Mouse (Mus musculus): ENCODE data around the gene Heatr9. TPM values are rescaled to one million over a fixed set of nuclear protein-coding genes. Genes with fewer than 3 reads are reported as not detected.
"Not testable (repeated sequence)": the region's sequence is repeated elsewhere in the genome, so short reads cannot be mapped to it uniquely, and the experiment has no call there.

Heatr9 gene
- total RNA-seq (2021), result not detected in 2 replicates
- long read RNA-seq, result 0 reads

DNA sequence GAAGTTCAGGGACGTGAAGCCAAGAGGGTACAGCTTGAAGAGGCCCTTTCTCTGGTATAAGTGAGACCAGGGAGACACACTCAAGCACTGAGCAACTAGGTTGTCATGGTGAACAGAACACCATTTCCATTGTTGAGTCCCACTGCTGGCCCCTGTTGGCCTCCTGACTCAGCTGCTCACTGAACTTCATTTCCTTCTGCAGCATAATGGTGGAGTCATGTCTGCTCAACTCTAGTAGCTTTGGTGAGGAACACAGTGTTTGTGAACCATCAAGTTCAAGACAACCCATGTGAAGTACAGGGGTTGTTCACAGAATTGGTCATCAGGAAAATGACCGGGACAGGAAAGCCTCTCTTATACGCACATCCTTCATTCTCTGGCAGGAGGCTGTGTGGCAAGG is at the start of gene Heatr9:
TSS of gene Heatr9 (minus strand) at position 101 of the 400 bp plus-strand sequence.
- no peak for DNase-seq

- no peak for DNase-seq
These were observed 48.2 kb upstream of the Heatr9 start for GRCm38 (mm10) chr11:83570189-83570588.

- DNase-seq, result no peak
These were observed 47.3 kb upstream of the Heatr9 start for GRCm38 (mm10) chr11:83569249-83569648.

DNA sequence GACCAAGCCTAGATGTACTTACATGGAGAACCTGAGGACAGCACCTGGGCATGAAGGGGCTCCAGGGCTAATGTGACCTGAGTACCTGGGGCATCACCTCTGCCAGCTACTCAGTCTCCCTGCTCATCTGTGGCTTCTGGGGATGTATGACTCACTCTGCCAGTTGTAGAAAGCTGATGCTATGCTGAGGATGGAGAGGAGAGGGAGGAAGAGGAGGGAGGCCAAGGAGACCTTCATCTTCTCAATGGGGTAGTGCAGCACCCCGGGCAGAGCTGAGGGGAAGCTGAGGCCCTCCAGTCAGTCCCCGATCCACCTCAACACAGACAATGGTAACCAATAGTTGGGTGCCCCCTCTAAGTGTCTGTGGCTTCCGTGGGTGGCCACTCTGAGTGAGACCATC is 46.8 kb upstream of the Heatr9 start:
- DNase-seq, result no peak

GRCm38 (mm10) chr11:83568061-83568460 is 46.1 kb upstream of the Heatr9 start:
- DNase-seq, result no peak

GRCm38 (mm10) chr11:83567311-83567710 is 45.3 kb upstream of the Heatr9 start:
- DNase-seq, result no peak

DNA sequence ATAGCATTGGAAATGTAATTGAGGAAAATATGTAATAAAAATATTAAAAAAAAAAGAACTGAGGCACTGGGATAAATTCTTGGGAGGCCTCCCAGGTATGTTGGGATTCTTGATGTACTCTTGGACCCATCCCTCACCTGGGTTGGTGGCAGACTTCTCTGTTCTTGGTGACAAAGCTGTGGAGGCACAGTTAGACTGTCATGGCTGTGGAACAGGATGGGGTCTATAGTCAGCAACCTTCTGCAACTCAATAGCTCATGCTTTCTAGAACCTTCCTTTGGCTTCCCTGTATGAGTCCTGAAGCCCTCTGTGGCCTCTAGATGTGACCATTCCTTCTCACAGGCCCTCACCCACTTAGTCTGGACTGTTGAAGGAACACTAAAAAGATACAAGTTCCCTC is 44.6 kb upstream of the Heatr9 start:
- no peak for DNase-seq

DNA sequence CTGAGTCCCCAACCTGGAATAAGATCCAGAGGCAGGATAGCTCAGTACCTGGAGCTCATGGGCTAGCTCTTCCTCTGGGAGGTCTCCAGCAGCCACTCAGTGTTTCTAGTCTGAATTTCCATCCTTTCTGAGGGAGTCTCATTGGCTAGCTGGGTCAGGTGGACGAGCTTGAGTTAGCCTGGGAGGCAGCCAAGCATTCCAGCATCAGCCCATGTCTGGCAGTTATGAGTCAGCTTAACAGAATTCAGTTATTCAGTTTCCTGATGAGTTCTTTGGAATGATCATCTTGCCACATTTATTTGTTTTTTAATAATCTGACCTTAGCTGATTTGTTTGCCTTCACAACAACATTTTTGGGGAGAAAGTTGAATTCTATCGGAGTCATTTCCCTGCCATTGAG is 41.8 kb upstream of the Heatr9 start:
- DNase-seq, result peak; percentile 29

GRCm38 (mm10) chr11:83562311-83562887 is 40.4 kb upstream of the Heatr9 start:
- no peak for DNase-seq

GRCm38 (mm10) chr11:83560405-83560804 is 38.4 kb upstream of the Heatr9 start:
- no peak for DNase-seq

DNA sequence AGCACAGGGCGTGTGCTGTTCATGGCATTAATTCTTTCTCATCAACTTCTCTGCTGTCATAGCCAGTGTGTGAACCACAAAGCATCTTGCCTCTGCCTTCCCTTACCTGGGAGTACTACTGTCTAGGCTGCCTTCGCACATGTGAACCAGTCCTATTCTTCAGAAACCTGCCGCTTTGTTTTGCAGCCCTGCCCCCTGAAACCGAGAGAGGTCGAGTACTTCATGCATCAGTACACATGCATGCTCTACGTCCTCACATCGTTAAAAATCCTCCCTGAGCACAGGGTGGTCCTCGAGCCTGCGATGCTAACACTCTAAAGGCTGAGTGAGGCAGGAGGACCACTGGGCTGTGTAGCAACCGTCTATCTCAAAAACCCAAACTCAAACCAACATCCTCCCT is 35.1 kb upstream of the Heatr9 start:
- no peak for DNase-seq

- no peak for DNase-seq
These were observed 34.3 kb upstream of the Heatr9 start for GRCm38 (mm10) chr11:83556085-83556781.

- DNase-seq, result no peak
These were observed 29.7 kb upstream of the Heatr9 start for GRCm38 (mm10) chr11:83551668-83552067.

GRCm38 (mm10) chr11:83551037-83551436 is 29.1 kb upstream of the Heatr9 start:
- DNase-seq, result not testable (repeated sequence)

- no peak for DNase-seq
These were observed 28.2 kb upstream of the Heatr9 start for GRCm38 (mm10) chr11:83550186-83550632.

- DNase-seq, result no peak
These were observed 22.2 kb upstream of the Heatr9 start for GRCm38 (mm10) chr11:83544214-83544613.

DNA sequence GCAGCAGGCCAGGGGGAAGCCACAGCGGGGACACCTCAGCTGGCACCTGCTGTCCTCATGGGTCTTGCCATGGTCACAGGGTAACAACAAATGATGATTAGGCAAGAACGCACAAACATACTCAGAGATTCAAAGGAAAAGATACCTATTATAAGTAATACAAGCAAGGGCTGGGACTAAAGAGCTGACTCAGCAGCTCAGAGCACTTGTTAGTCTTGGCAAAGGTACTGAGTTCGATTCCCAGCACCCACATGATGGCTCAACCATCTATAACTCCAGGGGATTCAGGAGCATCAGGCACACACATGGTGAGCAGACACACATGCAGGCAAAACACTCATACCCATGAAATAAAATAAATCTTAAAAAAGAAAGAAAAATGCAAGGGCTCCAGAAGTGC is 19.4 kb upstream of the Heatr9 start:
- DNase-seq, result no peak

- no peak for DNase-seq
These were observed 19.0 kb upstream of the Heatr9 start for GRCm38 (mm10) chr11:83540931-83541330.

DNA sequence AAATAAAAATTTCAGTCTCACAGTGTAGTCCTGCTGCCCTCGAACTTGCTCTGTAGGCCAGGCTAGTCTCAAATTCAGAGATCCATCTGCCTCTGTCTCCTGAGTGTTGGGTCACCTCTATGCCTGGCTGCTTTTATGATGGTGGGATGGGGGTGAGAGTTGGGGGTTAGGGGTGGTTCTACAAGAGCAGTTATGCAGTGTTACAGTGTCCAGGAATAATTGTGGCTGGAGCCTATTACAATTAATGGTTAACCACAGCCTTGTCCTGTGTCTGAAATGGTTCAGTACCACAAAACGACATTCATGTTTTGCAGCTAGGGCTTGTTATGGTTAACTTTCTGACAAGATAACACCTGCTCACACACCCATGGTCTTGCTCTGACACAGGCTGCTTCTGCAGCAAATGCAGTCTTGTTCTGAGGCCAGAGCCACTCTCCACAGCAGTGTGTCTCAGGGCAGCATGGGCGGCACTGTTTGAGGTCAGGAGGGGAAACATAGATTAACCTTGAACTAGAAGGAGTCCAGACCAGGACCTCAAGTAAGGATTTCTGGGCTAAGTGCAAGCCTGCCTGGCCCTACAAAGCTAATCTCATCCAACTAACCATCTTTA is 16.8 kb upstream of the Heatr9 start:
- no peak for DNase-seq

DNA sequence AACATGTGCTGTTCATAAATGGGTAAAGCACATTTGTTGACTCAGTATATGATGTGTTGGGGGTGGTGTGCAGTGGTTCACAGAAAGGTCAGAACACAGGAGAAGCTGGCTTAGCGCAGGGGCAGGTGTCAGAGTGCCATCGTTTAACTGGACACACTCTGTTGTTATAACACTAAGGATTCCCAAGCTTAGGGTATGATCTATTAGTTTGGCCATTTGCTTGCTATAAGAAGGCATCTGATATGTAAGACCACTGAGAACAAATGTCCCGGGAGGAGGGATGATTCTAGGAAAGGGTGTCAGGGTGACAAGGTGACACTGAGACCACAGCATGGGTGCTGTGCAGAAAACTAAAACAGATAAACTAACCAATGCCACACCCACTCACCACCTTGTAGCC is 14.9 kb upstream of the Heatr9 start:
- no peak for DNase-seq

- peak; percentile 82 for DNase-seq
These were observed 12.8 kb upstream of the Heatr9 start for GRCm38 (mm10) chr11:83534609-83535423.

GRCm38 (mm10) chr11:83534143-83534542 is 12.2 kb upstream of the Heatr9 start:
- DNase-seq, result no peak

- no peak for DNase-seq
These were observed 11.2 kb upstream of the Heatr9 start for GRCm38 (mm10) chr11:83533192-83533591.
